Mouse (Mus musculus): ENCODE results near the gene Akap4.

Gene Akap4

DNA sequence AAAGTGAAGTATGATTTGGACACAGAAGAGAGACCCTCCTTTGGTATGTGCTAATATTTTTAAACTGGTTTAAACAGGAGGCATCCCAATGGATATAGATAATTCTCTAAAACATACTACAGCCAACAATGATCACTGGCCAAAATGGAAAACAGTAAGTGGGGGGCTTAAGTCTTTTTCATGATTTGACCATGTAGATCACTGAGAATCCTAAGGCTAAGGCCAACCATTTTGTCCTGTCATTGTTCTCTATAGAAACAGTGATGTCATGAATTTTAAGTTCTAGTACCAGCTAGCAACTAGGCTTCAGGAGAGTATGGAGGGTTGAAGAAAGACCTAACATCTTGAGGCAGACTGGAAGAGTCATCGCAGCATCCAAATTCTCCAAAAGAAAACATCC, at the start of gene Akap4:
TSS of gene Akap4 (plus strand) at position 301 of the 400 bp plus-strand sequence.
- no peak for DNase-seq

DNA sequence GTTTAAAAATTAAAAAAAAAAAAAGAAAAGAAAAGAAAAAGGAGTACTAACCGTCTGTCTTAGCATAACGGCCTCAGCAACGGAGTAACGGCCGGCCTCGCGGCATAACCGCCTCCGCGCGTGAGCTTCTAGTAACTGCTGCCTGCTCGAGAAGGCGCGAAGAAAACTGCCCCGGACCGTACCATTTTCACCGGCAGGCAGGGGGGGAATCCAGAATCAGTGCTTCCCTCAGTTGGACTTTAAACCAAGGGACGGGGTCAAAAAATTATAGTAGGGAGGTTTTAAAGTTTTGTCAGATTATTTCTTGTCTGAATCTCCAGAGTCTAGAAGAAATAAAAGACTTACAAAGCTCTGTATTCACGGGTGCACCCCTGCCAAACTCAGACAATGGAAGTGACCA, 25.8 kb upstream of the Akap4 start, which contains the start of gene Ccnb3:
TSS of gene Ccnb3 (minus strand) at position 101 of the 400 bp plus-strand sequence.
- DNase-seq = no peak

DNA sequence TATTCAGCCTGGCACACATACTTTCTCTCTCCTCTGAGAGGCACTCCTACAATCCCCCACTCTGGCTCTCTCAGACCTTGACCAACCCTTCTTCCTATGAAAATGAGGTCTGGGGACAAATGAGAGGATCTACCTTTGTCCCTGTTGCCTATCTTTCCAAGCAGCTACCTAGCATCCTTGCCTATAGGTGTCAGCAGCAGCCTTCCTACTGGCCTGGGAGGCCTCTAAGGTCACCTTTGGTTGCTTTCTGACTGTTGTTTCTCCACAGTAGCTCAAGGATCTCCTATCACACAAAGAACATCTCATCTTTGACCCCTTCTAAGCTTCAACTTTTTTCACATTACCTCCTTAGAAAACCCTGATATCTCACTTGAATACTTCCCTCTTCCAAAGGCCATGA, 10.3 kb upstream of the Akap4 start:
- peak; percentile 18 for DNase-seq

DNA sequence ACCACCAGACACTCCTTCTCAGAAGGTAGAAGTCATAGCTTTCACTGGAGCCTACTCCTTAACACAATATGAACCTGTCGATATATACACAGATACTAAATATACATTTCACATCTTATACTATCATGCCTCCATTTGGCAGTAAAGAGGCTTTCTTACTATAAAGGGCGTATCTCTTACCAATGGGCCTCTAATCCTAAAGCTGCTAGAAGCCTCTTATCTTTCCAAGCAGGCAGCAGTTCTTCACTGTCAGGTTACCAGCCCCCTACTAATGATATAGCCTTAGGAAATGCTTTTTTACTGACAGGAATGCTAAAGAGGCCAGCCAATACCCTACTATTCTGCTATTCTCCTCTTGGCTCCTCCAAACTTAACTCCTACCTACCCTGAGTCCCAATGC, 9.7 kb upstream of the Akap4 start:
- DNase-seq = no peak

DNA sequence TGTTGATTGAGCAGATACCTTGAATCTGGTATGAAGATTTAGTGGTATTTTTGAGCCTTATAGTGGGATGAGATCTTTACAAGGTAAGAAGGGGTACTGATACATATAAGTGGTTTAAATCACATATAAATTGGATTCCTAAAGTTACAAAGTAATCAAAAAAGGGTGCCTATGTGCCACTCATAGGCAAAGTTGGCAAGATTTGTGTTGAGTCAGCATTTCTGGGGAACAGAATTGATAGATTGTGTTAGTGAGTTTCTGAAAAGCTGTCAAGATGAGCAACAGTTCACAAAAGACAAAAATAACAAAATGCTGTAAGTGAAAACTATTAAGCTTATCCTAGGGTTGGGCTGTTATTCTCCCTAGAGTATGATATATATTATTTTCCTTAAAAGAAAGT, 3.2 kb upstream of the Akap4 start:
- no peak for DNase-seq

DNA sequence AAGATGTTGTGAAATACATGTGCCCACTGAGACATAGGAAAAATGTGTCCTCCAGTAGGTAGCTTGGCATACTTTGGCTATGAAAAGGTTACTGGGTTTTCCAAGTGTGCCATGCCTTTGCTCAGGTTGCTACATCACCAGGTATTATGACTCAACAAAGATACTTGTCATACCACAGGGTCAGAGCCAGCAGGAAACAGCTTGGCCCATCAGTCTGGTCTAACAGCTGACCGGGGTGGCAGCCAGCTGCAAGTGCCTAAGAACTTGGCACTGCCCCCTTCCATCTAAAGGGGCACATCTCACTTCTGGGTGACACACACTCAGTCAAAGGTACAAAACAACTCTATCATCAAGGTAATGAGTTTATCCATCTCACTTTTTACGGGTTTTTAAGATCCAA, 683 bp downstream of the Akap4 start:
- no peak for DNase-seq

DNA sequence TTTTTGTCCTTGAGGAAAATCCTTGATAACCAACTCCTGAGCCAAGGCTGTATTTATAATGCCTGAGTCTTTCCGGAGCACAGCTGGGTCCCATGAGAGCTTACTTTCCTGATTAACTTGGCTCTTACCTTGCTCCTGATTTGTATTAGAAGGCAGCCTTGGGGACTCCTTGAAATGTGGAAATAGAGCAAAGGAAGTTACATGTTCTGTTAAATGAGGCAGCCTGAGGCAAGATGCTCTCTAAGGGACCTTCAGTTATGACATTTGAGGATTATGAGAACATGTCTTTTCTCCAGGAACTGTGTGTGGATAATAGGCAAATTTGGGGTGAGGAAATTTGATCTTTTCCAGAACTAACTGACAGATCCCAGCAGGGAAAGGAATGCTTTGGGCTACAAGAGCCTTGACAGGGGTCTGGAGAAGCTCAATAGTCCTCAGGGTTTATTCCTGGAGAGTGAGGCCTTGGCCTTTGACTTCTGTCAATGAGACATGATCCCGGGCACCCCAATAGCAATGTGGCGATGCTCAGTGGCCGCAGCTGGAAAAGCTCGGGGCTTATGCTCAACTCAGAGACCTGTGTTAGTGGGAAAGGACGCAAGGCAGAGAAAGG, 12.6 kb downstream of the Akap4 start:
- DNase-seq = no peak

DNA sequence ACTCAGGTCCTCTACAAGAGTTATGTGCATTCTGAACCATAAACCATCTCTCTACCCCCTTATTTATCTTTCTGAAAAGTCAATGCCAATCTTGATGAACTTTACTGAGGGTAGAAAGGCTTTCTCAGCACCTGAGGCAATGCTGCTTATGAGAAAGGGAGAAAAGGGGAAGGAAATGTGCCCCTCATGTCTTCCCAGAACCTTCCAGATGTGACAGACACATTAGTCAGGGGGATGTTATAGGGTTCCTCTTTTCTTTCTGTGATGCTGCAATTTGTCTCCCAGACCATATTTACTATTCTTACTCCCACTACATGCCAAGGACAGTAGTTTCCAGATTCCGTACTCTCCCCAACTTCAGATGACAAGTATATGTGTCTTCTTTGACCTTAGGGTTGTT, 18.6 kb downstream of the Akap4 start:
- no peak for DNase-seq

DNA sequence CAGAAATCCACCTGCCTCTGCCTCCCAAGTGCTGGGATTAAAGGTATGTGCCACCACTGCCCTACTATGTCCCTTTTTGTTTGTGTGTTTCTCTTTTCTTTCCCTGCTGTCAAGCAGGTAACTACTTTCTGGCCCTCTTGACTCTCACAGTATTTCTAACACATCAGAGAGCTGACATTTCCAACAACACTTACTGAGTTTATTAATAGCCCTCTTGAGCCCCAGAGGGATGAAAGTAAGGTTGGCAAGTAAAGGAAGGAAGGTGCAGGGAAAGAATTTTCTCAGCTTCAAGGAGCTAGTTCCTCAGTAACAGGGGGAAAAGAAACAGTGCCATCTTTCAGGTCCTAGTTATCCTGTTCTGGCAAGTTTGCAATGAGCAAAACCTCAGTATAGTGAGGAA, 23.0 kb downstream of the Akap4 start:
- DNase-seq = no peak

DNA sequence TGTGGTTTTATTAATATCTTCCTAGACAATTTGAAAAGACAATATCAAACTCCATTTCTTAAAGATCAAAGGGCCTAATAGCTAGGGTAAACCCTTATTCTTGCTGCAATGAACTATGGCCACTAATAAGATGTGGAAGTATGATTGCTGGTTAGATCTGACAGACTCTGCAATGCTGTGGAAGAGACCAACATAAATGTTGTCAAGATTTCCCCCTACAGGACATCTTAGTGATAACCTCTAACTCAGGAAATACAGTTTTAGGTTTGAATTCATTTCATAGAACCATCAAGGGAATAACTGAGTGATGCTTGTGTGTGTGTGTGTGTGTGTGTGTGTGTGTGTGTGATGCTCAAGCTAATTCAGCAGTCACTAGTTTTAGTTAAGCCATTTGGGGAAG, 35.0 kb downstream of the Akap4 start:
- DNase-seq = no peak

DNA sequence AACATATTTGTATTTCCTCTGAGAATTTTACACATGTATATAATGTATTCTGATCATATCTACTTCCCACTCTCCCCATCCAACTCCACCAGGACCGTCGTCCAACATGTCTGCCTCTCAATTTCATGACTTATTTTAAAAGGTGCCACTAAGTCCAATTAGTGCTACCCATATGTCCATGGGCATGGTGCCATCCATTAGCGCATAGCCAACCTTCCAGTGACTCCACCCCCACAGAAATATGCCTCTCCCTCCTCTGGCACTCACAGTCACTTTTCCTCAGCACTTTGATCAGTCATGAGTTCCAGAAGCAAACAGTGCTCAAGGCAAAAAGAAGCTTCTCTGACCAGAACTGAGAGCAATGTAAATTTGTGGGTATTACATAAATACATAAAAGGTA, 47.6 kb downstream of the Akap4 start:
- DNase-seq = no peak

DNA sequence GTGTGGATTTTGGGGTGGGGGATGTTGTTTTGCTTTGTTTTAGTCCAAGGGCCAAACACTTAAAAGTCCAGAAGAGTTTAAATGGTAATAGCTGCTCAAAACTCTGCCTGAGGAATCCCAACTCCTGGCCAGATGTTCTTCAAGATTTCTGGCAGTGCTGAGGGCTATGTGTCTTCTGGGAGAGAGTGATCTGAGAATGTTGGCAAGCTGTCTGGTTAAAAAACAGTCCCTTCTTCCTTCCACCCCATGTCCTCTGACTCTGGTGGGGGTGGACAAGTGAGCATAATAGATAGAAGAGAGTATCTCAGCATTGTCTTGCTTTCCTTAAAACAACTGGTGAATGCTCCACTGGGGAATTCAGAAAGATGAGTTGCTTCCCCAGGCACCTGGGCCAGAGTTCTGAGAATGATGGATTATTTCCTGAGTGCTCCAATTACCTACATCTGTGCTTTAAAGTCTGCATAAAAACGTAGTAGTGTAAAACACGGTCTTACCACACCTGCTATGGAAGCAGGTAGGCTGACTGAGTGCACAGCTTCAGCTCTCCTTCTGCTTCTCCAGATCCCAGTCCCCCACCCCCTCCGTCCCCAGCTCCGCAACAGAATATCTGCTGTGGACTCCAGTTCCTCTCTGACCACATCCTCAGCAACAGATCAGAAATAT, 54.4 kb downstream of the Akap4 start:
- no peak for DNase-seq

All from liver (tissue).